Mouse (Mus musculus) liver, embryonic 11.5 days (tissue): ENCODE measurements around the gene Ccdc65. TPM values are rescaled to one million over a fixed set of nuclear protein-coding genes. Genes with fewer than 3 reads are reported as not detected.

ENCODE experiments used
- ATAC-seq: fragments of 200-750 bp; cut with Nextera tagmentation; replicated peaks from 2 replicates; pipeline ENCODE4 v1.8.0; 2017; ENCODE audit warnings: moderate number of reproducible peaks, mild to moderate bottlenecking, moderate TSS enrichment, moderate library complexity; ENCODE audit not compliant: low FRiP score
- DNase-seq: peaks from one replicate; pipeline ENCODE4 v3.0.0-alpha.2; 2017; ENCODE audit warnings: low spot score
- H3K27ac ChIP-seq: fragments of 300-500 bp; sonication (generic); 2 replicates; pipeline ENCODE4 v1.5.1; 2014; ENCODE audit warnings: mild to moderate bottlenecking, low read depth, low read length, control low read depth
- H3K27me3 ChIP-seq: fragments of 300-500 bp; sonication (generic); replicated peaks from 2 replicates; pipeline ENCODE4 v1.6.1; 2014; ENCODE audit warnings: low read length, mixed read lengths; ENCODE audit not compliant: control insufficient read depth, insufficient read depth
- H3K36me3 ChIP-seq: fragments of 300-500 bp; sonication (generic); 2 replicates; pipeline ENCODE4 v1.6.1; 2014; ENCODE audit warnings: mild to moderate bottlenecking, low read length, moderate library complexity, mixed read lengths; ENCODE audit not compliant: control insufficient read depth, insufficient read depth
- H3K4me1 ChIP-seq: fragments of 300-500 bp; sonication (generic); replicated peaks from 2 replicates; pipeline ENCODE4 v1.6.1; 2014; ENCODE audit warnings: low read length, mixed read lengths; ENCODE audit not compliant: control insufficient read depth, insufficient read depth
- H3K4me2 ChIP-seq: fragments of 300-500 bp; sonication (generic); 2 replicates; pipeline ENCODE4 v1.6.1; 2014; ENCODE audit warnings: mild to moderate bottlenecking, control low read depth, moderate library complexity
- H3K4me3 ChIP-seq: fragments of 300-500 bp; sonication (generic); 2 replicates; pipeline ENCODE4 v1.5.1; 2014; ENCODE audit warnings: low read depth, low read length, control low read depth
- H3K9ac ChIP-seq: fragments of 300-500 bp; sonication (generic); 2 replicates; pipeline ENCODE4 v1.6.1; 2014; ENCODE audit warnings: low read depth, low read length, control low read depth
- H3K9me3 ChIP-seq: fragments of 300-500 bp; sonication (generic); 2 replicates; pipeline ENCODE4 v1.6.1; 2016; ENCODE audit warnings: low read length, inconsistent platforms, mixed read lengths; ENCODE audit not compliant: control insufficient read depth
- WGBS: fragments of 180-500 bp; shearing (Covaris S2); extraction: QIAGEN DNeasy Blood & Tissue Kit; methylation state at CpG from one replicate; pipeline ENCODE4 v1.1.7; 2014; 5-methylcytosine and 5-hydroxymethylcytosine counted together
- polyA plus RNA-seq: library from polyadenylated mRNA; unstranded; fragments of >200 nt; fragmentation: Nextera tagmentation; extraction: Ambion mirVana; gene quantifications from 2 replicates; pipeline ENCODE4 v1.2.1, GENCODE M21; 2014

Ccdc65 gene
- polyA plus RNA-seq, 1 experiment from 2014 or later: 0.19 TPM

- no peaks in the 10 kb centered on the region for H3K9me3 ChIP-seq
- H3K27ac ChIP-seq: no peak overlapping the region
- no peaks in the 10 kb centered on the region for H3K36me3 ChIP-seq
- H3K9ac ChIP-seq: no peak overlapping the region
- H3K4me3 ChIP-seq: no peak overlapping the region
- H3K4me2 ChIP-seq: no peak overlapping the region
- no peak for DNase-seq
- WGBS: 55% methylated on average over 9 of the region's 9 CpGs
- H3K4me1 ChIP-seq: peaks cover 4% of the 10 kb centered on the region; the same call in 1 of the 2 replicates
- no peak for ATAC-seq
- peaks cover 39% of the 10 kb centered on the region for H3K27me3 ChIP-seq
Measured at GRCm38 (mm10) chr15:98704312-98704711, 3.7 kb upstream of the Ccdc65 start.

- Histone ChIP-seq H3K4me1 (no peaks in the 10 kb centered on the region), H3K4me3 (no peak overlapping the region), H3K9me3 (no peaks in the 10 kb centered on the region), H3K27me3 (no peaks in the 10 kb centered on the region; the same call in 1 of the 2 replicates), H3K4me2 (no peak overlapping the region), H3K27ac (no peak overlapping the region), H3K9ac (no peak overlapping the region), H3K36me3 (no peaks in the 10 kb centered on the region)
- WGBS: 15% methylated on average over 9 of the region's 9 CpGs
- DNase-seq (peak; percentile 67), ATAC-seq (no peak)
Measured at GRCm38 (mm10) chr15:98710442-98710841, 2.4 kb downstream of the Ccdc65 start.

DNA sequence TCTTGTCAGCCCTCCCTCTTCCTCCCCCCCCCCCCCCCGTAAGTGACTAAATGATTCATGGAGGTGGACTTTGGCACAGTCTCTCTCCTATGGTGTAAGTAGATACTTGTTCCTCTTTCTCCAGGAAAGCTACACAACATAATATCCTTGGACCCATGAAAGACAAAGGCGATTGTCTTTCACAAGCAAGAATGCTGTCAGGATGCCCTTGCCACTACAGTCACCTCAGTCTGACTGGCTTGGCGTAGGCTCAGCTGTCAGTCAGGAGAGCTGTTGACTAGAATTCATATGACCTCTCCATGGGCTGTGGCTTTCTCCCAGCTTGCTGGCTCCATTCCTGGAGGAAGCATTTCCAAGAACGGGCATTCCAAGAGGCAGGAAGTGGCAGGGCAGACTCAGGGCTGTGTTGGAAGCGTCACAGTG lies 6.2 kb downstream of the Ccdc65 start:
- ATAC-seq (no peak), DNase-seq (no peak)
- no peaks in the 10 kb centered on the region for H3K36me3 ChIP-seq
- H3K27ac ChIP-seq: no peak overlapping the region
- 72% methylated on average over 5 of the region's 5 CpGs for WGBS
- no peak overlapping the region for H3K4me2 ChIP-seq
- no peak overlapping the region for H3K4me3 ChIP-seq
- H3K9ac ChIP-seq: no peak overlapping the region
- peaks cover 3% of the 10 kb centered on the region for H3K27me3 ChIP-seq
- no peaks in the 10 kb centered on the region for H3K9me3 ChIP-seq
- H3K4me1 ChIP-seq: no peaks in the 10 kb centered on the region

DNA sequence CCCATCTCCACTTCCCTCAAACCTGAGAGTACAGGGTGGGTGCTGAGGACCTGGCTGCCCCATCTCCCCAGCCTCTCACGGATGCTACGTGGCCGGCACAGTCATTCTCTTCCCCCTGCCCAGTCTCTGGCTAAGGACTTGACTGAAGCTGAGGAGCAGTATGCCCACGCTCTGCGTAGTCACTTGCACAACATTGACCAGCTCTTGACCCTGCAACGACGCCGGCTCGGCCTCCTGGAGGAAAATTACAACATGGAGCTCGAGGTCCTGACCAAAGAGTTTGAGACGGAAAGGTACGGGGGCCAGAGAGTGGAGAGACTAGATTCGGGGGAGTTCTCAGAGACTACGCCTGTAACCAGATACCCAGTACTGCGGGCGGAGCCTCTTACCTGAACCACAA lies 9.3 kb downstream of the Ccdc65 start:
- Histone ChIP-seq H3K9ac (no peak overlapping the region), H3K4me1 (no peaks in the 10 kb centered on the region), H3K27ac (no peak overlapping the region), H3K4me2 (no peak overlapping the region), H3K4me3 (no peak overlapping the region), H3K9me3 (no peaks in the 10 kb centered on the region), H3K27me3 (peaks cover 3% of the 10 kb centered on the region), H3K36me3 (no peaks in the 10 kb centered on the region)
- DNase-seq (no peak), ATAC-seq (no peak)
- WGBS: 61% methylated on average over 16 of the region's 16 CpGs

- ATAC-seq (no peak), DNase-seq (no peak)
- Histone ChIP-seq H3K27ac (no peak overlapping the region), H3K9ac (no peak overlapping the region), H3K4me2 (no peak overlapping the region), H3K27me3 (peaks cover 9% of the 10 kb centered on the region), H3K36me3 (no peaks in the 10 kb centered on the region), H3K4me3 (no peak overlapping the region), H3K4me1 (peaks cover 13% of the 10 kb centered on the region), H3K9me3 (no peaks in the 10 kb centered on the region)
- WGBS: 79% methylated on average over 8 of the region's 8 CpGs
Measured at GRCm38 (mm10) chr15:98722191-98722590, 14.2 kb downstream of the Ccdc65 start.

GRCm38 (mm10) chr15:98722854-98723253 lies 14.8 kb downstream of the Ccdc65 start:
- Histone ChIP-seq H3K4me1 (peaks cover 14% of the 10 kb centered on the region), H3K4me3 (no peak overlapping the region), H3K4me2 (peak overlapping the region; percentile 33), H3K27me3 (peaks cover 5% of the 10 kb centered on the region; the same call in 1 of the 2 replicates), H3K36me3 (no peaks in the 10 kb centered on the region), H3K27ac (no peak overlapping the region), H3K9ac (no peak overlapping the region), H3K9me3 (no peaks in the 10 kb centered on the region)
- no peak for DNase-seq
- WGBS: 50% methylated on average over 14 of the region's 14 CpGs
- no peak for ATAC-seq

GRCm38 (mm10) chr15:98724441-98724840 lies 16.4 kb downstream of the Ccdc65 start:
- Histone ChIP-seq H3K27ac (no peak overlapping the region), H3K4me3 (no peak overlapping the region), H3K4me1 (peaks cover 18% of the 10 kb centered on the region), H3K9me3 (no peaks in the 10 kb centered on the region), H3K4me2 (no peak overlapping the region), H3K36me3 (no peaks in the 10 kb centered on the region), H3K27me3 (peaks cover 9% of the 10 kb centered on the region), H3K9ac (no peak overlapping the region)
- no peak for ATAC-seq
- no peak for DNase-seq
- 40% methylated on average over 19 of the region's 19 CpGs for WGBS

DNA sequence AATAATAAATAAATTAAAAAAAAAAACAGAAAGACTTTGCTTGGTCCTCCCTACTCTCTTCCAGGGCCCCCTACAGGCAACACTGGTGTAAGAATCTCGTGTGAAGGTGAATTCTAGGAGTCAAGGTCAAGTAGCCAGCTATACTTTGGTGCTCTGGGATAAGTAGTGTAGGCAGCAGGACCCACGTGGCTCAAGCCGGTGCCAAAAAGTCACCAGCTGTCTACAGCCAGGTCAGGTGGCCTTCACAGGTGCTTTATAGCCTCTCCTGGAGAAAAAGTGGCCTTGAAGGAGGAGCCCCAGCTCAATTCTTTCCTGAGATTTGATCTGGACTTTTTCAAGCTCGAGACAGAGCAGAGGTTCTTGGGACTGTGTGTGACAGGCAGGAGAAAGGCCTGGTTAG lies 18.1 kb downstream of the Ccdc65 start:
- Histone ChIP-seq H3K4me2 (no peak overlapping the region), H3K9ac (no peak overlapping the region), H3K4me1 (peaks cover 18% of the 10 kb centered on the region), H3K27me3 (peaks cover 9% of the 10 kb centered on the region), H3K4me3 (no peak overlapping the region), H3K36me3 (no peaks in the 10 kb centered on the region), H3K27ac (no peak overlapping the region), H3K9me3 (no peaks in the 10 kb centered on the region)
- no peak for ATAC-seq
- WGBS: 74% methylated on average over 4 of the region's 4 CpGs
- DNase-seq: no peak

DNA sequence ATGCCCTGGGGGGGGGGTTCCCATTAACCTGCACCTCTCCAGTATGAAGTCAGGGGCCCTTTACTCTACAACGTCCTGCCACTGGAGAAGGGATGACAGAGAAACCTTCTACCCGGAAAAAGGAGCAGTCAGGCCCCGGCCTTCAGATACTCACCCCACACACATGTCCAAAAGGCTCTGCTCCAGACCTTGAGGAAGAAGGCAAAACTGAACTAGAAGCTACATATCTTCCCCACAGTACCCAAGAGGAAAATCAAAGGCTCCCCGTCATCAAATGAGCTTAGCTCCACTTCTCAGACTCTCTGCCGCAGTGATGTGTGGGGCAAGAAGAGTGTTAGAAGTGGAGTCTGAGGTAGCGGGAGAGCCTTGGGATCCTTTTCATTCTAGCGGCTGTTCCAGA lies 18.7 kb downstream of the Ccdc65 start:
- H3K9me3 ChIP-seq: no peaks in the 10 kb centered on the region
- ATAC-seq: no peak
- peak overlapping the region; percentile 65 for H3K4me3 ChIP-seq
- peaks cover 9% of the 10 kb centered on the region for H3K27me3 ChIP-seq
- H3K36me3 ChIP-seq: no peaks in the 10 kb centered on the region
- H3K4me1 ChIP-seq: peaks cover 18% of the 10 kb centered on the region
- peak overlapping the region; percentile 68 for H3K9ac ChIP-seq
- peak overlapping the region; percentile 93 for H3K4me2 ChIP-seq
- no peak overlapping the region for H3K27ac ChIP-seq
- whole genome bisulfite sequencing: 49% methylated on average over 7 of the region's 7 CpGs
- DNase-seq: no peak
